Mouse (Mus musculus): ENCODE measurements at regions not wholly inside any gene's neighbourhood (a gene's known extent, or its start where the extent isn't known, plus 50 kb on each side); places are given as distances from the start of the nearest gene placed in this dataset.

GRCm38 (mm10) chr2:61405261-61405660, 173.1 kb upstream of the Tank start:
- TF ChIP-seq CTCF (IDR thresholded peaks at IDR 0.05; ENCODE audit: low read depth, low read length) (no peak), GATA1 (IDR thresholded peaks at IDR 0.05; ENCODE audit: borderline replicate concordance, low read length) (no peak)
